Mouse (Mus musculus): ENCODE measurements around the gene Ube2g1.
"Not testable (repeated sequence)": the region's sequence is repeated elsewhere in the genome, so short reads cannot be mapped to it uniquely, and the experiment has no call there.

Ube2g1 gene

DNA sequence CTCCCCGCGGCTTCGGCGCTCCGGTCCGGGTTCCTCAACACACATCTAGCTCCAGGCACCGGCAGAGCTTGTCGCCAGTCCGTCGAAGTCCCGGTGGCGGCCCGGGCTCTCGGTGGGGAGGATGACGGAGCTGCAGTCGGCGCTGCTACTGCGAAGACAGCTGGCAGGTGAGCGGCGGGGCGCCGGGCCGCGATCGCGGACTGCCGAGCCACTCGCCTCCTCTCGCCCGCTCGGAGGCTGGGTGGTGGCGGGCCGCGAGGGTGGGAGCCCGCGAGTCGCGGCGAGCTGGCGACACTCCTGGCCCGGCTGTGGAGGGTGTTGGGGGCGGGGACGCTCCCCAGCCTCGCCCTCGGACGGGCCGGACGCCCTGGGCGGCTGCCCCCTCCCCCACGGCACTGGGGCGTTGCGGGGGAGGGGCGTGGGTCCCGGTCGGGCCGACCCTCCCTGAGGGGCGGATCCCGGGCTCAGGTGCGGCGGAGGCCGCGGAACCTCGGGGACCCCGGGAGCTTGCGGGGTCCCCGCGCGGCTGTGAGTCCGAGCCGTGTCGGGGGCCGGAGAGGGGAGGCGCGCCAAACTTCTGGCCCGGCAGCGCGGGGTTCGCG, 487 bp downstream of the Ube2g1 start:
- peak; percentile 86 to 95 for DNase-seq

DNA sequence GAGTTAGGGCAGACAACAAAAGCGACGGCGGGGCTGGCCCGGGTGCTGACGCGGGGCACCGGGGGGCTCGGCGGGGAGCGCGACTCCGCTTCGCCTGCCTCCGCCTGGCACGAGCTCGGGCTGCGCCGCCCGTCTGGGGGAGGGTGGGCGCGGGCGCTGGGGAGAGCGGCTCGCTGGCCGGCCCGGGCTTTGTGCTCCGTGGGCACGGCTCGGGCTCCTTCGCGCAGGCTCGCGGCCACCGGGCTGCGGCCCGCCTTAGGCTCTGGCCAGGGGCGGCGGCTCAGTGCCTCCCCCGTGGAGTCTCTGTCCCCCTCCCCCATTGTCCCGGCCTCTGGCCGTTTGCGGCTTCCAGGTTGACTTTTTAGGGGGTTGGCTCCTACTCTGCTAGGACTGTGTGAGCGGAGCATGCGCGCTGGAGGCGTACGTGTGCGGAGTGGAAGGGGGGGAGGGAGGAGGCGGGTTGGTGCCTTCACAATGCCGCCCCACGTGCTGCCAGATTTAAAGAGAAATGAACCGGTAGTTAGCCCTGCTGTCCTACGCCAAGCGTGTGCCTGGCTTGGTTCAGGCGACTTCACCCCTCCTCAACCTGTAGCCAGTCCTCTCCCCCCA, 1.1 kb downstream of the Ube2g1 start:
- DNase-seq, result peak; percentile 96 to 98

DNA sequence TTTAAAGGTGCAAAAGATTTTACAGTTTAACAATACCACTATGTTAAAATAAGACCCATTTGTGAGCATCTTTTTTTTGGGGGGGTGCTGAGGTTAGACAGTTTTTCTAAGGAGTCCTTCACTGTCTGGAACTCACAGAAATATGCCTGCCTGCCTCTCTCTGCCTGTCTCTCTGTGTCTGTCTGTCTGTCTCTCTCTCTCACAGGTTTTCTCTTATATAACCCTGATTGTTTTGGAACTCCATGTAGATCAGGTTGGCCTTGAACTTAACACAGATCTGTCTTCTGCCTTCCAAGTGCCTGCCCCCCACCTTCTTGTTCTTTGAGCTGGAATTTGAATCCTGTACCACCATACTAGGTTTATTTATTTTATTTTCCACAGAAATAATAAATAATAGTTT, 2.2 kb downstream of the Ube2g1 start:
- DNase-seq, result no peak

DNA sequence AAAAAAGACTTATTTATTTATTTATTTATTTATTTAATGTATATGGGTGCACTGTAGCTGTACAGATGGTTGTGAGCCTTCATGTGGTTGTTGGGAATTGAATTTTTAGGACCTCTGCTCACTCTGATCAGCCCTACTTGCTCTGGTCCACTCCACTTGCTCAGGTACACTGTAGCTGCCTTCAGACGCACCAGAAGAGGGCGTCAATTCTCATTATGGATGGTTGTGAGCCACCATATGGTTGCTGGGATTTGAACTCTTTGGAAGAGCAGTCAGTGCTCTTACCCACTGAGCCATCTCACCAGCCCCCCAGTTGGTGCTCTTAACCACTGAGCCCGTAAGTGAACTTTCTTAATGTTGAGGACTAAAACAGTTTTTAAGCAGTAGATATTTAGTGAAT, 7.3 kb downstream of the Ube2g1 start:
- DNase-seq, result not testable (repeated sequence)

DNA sequence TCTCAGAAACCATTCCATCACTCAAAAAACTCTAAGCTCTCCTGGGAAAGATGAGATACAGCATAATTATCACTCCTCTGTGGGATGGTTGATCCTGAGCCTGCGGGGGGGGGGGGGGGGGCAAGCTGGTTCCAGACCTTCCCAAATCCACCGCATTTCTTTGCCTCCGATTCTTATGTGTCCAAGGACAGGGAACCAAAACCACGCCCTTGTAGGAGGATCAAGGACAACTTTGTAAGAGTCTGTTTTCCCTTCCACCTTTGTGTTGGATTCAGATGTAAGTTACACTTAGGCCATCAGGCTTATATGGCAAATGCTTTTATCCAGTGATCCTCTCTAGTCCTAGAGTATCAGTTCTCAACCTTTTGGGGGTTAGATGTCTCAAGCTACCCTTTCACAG, 8.8 kb downstream of the Ube2g1 start:
- DNase-seq, result no peak

DNA sequence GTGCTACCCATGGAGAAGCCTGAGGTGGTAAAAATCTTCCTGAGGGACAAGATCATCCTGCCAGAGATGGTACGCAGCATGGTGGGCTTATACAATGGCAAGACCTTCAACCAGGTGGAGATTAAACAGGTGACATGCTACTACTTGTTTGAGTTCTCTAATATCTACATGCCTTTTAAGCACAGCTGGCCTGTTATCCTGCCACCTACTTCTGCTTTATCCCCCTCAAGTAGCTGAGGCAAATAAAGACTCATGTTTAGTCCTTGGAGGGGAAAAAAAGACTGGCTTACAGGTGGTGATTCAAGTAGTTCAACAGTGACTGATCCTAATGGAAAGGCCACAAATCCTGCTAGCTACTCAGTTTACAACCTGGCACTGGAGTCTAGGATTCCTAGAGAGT, 11.4 kb downstream of the Ube2g1 start:
- DNase-seq, result no peak

DNA sequence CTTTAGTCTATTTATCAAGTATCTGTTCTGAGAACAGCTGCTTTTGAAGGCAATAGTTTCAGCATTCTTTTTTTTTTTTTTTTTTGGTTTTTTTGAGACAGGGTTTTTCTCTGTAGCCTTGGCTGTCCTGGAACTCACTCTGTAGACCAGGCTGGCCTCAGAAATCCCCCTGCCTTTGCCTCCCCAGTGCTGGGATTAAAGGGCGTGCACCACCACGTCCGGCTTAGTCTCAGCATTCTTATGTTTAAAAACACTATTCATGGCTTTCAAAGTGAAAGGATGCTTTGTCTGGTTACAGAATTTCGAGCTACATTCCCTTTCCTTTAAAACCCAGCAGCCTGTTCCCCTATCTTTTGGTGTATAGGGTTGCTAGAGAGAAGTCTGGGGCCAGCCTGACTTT, 35.6 kb downstream of the Ube2g1 start:
- DNase-seq, result no peak

DNA sequence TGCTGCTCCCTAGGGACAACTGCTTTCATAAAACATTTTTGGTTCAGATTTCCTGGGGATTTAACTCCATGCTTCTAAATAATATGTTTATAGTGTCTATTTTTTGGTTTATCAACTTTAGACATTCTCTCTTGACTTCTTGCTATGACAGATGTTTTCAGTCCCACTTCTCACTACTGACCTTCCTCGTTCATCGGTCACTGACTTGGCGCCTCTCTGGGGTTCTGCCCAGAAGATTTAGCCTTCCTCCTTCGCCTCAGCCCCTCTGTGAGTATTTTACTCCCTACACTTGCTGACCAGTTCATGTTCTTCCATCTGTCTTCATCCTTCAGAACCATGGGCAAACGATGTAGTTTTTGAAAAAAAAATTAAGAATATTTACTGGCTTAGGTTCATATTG, 38.3 kb downstream of the Ube2g1 start:
- DNase-seq, result peak; percentile 28 to 40

DNA sequence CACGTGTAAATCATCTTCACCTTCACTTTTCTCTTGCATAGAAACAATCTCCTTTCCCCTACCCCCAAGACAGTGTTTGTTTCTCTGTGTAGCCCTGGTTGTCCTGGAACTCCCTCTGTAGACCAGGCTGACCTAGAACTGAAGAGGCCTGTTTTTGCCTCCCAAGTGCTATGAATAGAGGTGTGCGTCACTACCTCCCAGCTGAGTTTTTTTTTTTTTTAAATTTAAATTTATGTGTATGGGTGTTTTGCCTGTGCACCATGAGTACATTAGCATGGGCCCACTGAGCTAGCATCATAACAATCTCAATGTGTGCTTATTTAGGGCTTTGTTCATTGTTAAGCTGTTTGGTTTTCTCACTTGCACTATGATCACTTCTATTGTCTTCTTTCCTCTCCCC, 43.3 kb downstream of the Ube2g1 start:
- DNase-seq, result no peak

DNA sequence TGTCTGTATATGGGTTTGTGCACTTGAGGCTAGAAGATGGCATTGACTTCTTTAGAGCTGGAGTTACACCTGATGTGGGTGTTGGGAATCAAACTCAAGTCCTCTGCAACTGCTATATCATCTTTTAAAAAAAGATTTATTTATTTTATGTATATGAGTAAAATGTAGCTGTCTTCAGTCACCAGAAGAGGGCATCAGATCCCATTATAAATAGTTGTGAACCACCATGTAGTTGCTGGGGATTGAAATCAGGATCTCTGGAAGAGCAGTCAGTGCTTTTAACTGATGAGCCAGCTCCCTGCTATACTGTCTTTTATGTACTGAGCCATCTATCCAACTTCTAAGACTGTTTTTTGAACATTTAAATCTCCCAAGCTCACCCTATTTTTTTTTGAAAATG, 52.8 kb downstream of the Ube2g1 start:
- DNase-seq, result no peak

DNA sequence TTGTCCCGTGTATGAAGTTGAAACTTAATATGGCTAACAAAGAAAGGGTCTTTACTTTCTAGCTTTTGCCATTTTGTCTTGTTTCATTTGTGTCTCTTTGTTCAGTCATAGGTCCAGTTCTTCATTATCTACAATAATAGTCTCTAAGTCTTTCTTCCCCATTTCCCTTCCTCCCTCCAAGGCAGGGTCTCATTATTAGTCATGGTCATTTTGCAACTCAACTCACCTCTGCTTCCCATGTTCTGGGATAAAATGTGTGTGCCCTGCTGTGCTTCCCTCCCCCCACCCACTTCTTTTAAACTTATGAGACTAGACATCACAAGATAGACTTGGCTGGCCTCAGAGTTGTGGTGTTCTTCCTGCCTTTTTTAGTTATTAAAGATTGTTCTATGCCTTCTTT, 53.3 kb downstream of the Ube2g1 start:
- no peak for DNase-seq

DNA sequence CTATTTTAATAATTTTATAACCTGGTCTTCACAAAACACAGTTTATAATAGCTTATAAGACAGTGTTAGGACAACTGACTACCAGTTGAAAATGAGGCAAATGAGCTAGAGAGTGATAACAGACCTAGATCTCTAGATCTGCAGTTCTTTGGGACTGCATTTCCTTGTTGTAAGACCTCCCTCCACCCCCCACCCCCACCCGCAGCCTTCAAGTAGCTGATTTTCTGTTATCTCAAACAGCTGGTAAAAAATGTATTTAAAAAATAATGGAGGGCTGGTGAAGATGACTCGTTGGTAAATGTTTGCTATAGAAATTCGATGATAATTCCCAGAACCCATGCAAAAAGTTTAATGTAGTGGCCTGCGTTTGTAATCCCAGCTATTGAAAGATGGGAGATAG, 57.6 kb downstream of the Ube2g1 start:
- no peak for DNase-seq

DNA sequence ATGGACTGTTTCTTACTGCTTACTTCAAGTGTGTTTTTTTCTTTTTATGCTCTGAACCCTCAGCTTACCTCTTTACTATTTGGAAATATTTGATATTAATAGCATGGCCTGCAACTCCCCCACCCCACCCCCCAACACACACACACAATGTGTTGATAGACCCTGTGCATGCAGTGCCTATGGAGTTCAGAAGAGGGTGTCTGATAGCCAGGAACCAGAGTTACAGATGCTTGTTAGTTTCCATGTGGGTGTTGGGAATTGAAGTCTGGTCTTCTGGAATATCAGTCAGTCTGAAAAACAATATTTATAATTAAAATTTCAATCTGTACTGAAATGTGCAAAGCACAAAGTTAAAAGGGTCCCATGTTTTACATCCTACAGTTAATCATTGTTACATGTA, 63.6 kb downstream of the Ube2g1 start:
- no peak for DNase-seq

DNA sequence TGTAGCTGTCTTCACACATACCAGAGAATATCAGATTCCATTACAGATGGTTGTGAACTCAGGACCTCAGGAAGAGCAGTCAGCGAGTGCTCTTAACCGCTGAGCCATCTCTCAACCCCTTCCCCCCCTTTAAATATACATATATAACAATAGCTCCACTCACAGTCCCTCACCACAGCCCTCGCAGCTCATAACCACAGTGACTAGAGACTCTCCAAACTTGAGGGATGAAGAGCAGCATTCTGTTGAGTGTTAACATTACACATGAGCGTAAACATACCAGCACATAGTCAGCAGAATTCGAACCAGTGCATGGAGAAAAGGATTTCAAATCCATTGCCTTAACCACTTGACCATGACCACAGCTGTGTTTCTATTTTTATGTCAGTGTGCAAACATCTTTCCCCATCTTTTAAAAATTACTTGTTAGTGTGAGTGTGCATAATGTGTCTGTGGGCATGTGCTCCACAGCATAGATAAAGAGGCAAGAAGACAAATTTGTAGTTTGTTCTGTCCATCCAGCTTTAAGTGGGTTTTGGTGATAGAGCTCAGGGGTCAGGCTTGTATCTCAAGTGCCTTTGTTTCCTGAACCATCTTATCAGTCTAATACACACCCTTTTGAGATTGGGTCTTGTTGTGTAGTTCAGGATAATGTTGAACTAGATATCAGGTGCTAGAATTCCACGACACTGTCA, 64.4 kb downstream of the Ube2g1 start:
- no peak for DNase-seq

DNA sequence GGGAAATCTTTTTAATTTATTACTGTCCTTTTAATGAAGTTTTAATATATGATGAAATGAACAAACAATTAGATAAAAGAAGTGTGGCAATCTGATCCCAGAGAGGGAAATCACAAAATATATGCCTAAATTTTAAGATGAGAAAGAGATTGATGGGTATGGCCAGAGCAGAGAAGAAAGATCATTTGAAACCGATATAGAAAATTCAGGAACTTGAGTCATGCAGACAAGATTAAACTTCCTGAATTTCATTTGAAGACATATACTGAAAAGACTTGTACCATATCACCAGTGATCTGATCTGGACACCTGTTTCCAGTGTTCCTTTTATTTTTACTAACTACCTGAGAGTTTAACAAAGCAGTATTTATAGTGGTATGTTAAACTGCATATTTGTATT, 65.4 kb downstream of the Ube2g1 start:
- DNase-seq, result no peak

DNA sequence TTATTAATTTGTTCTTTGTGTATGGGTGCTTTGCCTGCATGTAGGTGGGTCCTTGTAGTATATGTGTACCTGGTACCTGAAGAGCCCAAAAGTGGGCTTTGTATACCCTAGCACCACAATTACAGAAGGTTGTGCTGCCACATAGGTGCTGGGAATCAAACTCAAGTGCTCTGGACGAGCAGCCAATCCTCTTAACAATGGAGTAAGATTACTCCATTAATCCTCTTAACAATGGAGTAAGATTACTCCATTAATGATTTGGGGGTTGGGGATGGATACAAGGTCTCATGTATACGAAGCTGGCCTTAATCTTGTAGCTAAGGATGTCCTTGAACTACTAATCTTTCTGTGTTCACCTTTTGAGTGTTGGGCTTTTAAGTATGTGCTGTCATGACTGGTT, 68.2 kb downstream of the Ube2g1 start:
- DNase-seq, result no peak

DNA sequence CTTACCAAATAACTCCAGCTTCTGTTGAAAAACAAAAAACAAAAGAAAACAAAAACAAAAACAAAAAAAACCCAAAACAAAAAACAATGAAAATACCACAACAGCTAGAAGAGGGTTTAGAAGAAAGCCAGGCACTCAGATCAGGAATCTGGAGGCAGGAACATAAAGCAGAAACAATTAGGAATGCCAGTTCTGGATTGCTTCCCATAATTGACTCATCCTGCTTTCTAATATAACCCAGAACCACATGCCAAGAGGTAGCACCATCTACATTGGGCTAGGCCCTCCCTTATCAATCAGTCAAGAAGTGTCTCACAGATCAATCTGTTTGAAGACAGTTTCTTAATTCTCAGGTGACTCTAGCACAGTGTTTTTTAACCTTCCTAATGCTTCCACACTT, 73.6 kb downstream of the Ube2g1 start:
- no peak for DNase-seq

DNA sequence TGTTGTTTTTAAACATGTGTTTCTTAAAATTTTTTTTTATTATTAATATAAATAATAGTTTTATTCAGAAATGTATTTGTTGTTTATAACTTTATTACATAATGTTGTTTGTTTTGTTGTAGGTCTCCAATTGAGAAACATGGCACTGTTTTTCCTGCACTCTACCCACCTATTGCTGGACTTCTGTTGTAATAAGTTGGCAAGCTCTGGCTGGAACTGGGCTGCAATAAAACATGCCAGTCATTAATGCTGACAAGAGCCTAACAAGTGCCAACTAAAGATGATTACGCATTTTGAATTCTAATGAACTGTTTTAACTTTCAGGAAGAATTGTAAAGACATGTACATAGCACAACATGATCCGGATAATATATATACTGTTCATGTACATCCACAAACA, 76.3 kb downstream of the Ube2g1 start:
- DNase-seq, result no peak

DNA sequence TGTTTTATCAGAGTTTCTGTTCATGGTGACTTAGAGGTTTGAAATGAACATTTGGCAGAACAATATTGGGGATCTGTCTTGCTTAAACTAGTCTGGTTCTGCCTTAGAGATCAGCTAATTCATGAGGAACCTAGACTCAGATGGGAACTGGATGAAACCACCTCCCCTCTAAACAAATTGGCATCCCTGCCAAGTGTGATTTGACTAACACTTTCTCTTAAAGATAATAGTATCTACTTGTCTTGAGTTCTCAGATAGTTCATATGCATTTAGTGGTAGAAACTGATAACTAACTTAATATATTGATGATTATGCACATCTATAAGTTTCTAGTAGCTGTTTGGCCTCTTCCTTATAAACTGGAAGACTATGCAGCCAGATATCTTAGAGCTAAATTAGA, 79.6 kb downstream of the Ube2g1 start:
- no peak for DNase-seq

DNA sequence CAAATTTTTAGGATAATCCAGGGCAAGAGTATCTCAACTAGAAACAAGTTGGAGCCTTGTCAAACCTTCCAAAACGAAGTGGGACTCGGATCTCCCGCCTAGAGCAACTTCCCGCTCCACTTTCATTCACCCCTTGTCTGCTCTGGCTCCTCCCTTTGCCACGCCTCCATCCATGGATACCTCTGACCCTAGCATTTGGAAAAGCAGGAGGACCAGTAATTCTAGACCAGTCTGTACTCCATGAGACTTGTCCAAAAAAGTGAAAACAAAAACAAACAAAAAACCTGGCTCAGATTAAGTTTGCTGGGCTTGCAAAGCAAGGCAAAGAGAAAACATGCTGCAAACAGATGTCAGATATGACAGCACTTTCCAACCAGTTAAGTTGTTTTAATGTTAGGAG, 81.2 kb downstream of the Ube2g1 start:
- DNase-seq, result no peak

DNA sequence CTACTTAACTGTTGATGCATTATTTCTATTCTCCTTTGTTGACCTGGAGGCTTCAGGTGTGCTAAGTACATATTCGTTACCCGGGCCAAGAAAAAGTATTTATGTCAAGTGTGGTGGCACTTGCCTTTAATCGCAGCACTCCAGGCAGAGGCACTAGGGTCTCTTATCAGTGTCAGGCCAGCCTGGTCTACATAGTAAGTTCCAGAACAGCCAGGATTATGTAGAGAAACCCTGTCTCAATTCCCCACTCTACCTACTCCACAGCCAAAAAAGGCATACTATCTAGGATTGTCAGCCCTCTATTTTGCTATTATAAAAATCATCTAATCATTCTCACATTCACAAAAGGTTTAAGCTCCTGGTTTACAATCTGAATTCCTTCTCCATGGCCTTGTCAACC, 82.0 kb downstream of the Ube2g1 start:
- no peak for DNase-seq

DNA sequence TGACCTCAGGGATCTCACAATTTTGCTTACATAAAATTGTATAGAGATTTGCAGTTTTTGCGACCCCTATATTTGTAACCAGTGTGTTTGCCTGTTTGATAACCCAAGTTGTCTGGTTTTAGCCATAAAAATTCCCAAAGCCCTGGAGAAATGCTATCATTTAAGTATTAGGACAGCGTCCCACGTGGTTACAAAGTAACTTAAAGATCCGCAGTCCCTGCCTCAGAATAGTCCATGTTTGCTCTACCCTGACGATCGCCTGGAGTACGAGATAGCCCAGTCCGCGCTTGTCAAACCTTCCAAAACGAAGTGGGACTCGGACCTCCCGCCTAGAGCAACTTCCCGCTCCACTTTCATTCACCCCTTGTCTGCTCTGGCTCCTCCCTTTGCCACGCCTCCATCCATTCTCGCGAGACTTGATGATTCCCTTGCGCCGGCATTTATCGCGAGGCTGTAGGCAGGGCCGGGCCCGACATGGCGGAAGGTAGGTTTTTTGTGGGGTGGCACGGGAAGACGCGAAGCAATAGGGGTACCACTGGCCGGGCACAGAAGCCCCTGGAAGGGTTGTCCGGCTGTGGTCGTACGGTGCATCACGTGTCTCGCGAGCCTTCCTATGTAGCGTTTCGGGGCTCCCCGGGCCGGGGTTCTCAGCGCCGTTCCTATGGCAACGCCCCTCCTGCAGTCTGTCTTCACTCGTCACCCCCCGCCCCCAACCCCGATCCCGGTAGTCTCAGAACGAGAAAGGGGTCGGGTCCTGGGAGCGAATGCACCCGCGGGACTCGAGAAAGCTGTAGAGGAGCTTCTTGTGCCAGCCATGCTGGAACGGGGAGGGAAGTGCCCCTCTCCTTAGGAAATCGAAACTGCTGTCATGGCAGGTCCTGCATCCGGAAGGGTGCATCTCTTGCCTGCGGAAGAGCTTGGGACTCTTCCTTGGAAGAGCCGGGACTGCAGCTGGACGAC, 82.7 kb downstream of the Ube2g1 start, which contains the start of gene Ankfy1:
TSS of gene Ankfy1 (plus strand) at position 456 of the 960 bp plus-strand sequence.
- DNase-seq, result peak; percentile 97 to 99

DNA sequence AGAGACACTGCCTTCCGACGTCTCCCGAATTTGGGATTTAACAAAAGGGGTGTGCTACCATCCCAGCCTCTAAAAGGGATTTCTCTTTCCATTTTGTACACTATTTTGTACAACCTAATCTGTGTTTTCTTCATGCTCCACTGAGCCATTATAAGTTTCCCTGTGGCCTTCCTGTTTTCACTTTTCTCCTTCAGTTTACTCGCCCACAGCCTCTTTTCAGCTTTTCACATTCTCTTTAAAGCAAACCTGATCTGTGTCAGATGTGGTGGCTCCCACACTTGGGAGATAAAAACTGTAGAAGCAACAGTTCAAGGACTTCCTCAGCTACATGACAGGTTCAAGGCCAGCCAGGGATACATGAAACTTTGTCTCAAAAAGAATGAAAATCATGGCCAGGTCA, 85.3 kb downstream of the Ube2g1 start:
- no peak for DNase-seq
